In the genomic region with DNA sequence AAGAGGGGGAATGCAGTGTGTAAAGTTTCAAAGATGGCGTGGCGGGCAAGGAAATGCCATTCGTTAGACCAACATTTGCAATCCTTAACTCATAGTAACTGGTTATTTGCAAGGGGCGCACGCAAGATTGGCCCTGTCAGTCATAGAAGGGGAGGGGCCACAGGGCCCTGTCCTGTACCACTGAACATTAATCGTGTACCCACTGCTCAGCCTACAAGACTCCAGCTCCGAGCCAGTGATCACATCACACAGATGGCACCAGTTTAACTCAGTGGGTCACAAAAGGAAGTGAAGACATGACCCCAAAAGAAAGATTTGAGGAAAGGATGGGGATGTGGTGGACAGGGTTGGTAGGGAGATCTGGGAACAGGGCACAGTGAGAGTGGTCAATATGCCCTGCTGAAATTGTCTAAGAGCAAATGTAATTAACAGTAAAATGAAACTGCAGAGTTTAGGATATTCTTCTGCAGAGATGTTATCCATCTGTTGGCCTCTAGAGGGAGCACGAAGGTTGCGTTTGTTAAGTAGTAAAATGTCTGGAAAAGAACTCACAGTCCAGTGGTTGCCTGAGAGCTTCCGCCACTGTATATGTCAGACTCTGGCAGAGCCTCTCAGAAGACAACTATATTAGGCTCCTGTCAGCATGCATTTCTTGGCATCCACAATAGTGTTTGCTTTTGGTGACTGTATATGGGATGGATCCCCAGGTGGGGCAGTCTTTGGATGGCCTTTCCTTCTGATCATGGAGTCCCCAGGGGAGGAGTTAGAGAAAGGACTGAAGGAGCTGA, we compare ENCODE assay signal across 8 mouse cellular contexts. TPM values are rescaled to one million over a fixed set of nuclear protein-coding genes. Genes with fewer than 3 reads are reported as not detected.
DNase-seq lines count a peak whose midpoint lies in the region; ATAC-seq and TF ChIP-seq lines count a peak whose summit lies in the region.

No protein-coding gene starts in this region.

- H3K27me3 ChIP-seq in kidney, postnatal 0 days (ENCODE audit: insufficient read depth, low read length) = no peaks in the 10 kb centered on the region
- H3K27me3 ChIP-seq in stomach, embryonic 16.5 days (ENCODE audit: control insufficient read depth, insufficient read depth, low read length) = no peaks in the 10 kb centered on the region

- TF ChIP-seq CTCF in kidney, postnatal 0 days (IDR thresholded peaks at IDR 0.05; ENCODE audit: low read depth) = peak; percentile 88

- no peaks in the 10 kb centered on the region for H3K36me3 ChIP-seq in kidney, postnatal 0 days (ENCODE audit: insufficient read depth, low read length)
- no peaks in the 10 kb centered on the region for H3K36me3 ChIP-seq in stomach, embryonic 16.5 days (ENCODE audit: control insufficient read depth, insufficient read depth, low read length)

- no peak overlapping the region for H3K27ac ChIP-seq in kidney, postnatal 0 days
- peak overlapping the region; percentile 35; the same call in 1 of the 2 replicates for H3K27ac ChIP-seq in stomach, embryonic 16.5 days (ENCODE audit: low read length)

- H3K4me3 ChIP-seq in kidney, postnatal 0 days (replicated peaks; ENCODE audit: low read depth, low read length) = no peak overlapping the region
- H3K4me3 ChIP-seq in stomach, embryonic 16.5 days (replicated peaks; ENCODE audit: low read length) = no peak overlapping the region

- peak; percentile 77 for ATAC-seq in granulocyte monocyte progenitor cell, adult 5-6 weeks (replicated peaks; ENCODE audit: poor library complexity, severe bottlenecking)
- ATAC-seq in kidney, postnatal 0 days (replicated peaks; ENCODE audit: low FRiP score, low read depth) = peak; percentile 49
- peak; percentile 88 for ATAC-seq in megakaryocyte progenitor cell, adult 5-6 weeks (replicated peaks; ENCODE audit: poor library complexity)
- ATAC-seq in stomach, embryonic 16.5 days (ENCODE audit: insufficient read depth, low FRiP score) = peak; percentile 75; the same call in 1 of the 2 replicates

- 57% methylated on average over 10 of the region's 10 CpGs for WGBS in kidney, postnatal 0 days
- WGBS in stomach, embryonic 16.5 days = 56% methylated on average over 10 of the region's 10 CpGs

- H3K9ac ChIP-seq in kidney, postnatal 0 days (ENCODE audit: low read depth, low read length) = no peak overlapping the region
- no peak overlapping the region for H3K9ac ChIP-seq in stomach, embryonic 16.5 days (ENCODE audit: low read length)

- no peaks in the 10 kb centered on the region for H3K9me3 ChIP-seq in kidney, postnatal 0 days (replicated peaks; ENCODE audit: low read length)
- H3K9me3 ChIP-seq in stomach, embryonic 16.5 days (replicated peaks; ENCODE audit: control insufficient read depth, low read length) = 0 out of 2 replicates have a peak, but pooled peaks cover 3% of the 10 kb centered on the region

- no peaks in the 10 kb centered on the region for H3K4me1 ChIP-seq in kidney, postnatal 0 days (replicated peaks; ENCODE audit: insufficient read depth, low read length)
- H3K4me1 ChIP-seq in stomach, embryonic 16.5 days (ENCODE audit: control insufficient read depth, insufficient read depth, low read length) = 0 out of 2 replicates have a peak, but pooled peaks cover 3% of the 10 kb centered on the region

- DNase-seq in kidney, adult 18-20 months = peak; percentile 29
- no peak for DNase-seq in kidney, adult 11 months
- peak; percentile 73 for DNase-seq in MN1 (ENCODE audit: low spot score)
- peak; percentile 20 to 50 for DNase-seq in cerebellum, postnatal 36 days
- peak; percentile 92 for DNase-seq in kidney, postnatal 0 days (ENCODE audit: low spot score)

- H3K4me2 ChIP-seq in kidney, postnatal 0 days (ENCODE audit: low read length) = no peak overlapping the region
- H3K4me2 ChIP-seq in stomach, embryonic 16.5 days (ENCODE audit: low read depth, low read length) = no peak overlapping the region

RNA-seq across cellular contexts. Expression of gene Tmx1, which starts 41.8 kb away (rescaled TPM):
- total RNA-seq in granulocyte monocyte progenitor cell, adult 5-6 weeks (2014; fragmentation: Nextera tagmentation) = 40.2 and 49.4 TPM in 2 replicates
- 92.6 and 103 TPM in 2 replicates for total RNA-seq in granulocyte monocyte progenitor cell, adult 5-6 weeks (2017)
- polyA plus RNA-seq in kidney, postnatal 0 days (2015; fragmentation: Nextera tagmentation; extraction: Ambion mirVana) = 93.4 and 108 TPM in 2 replicates
- total RNA-seq in megakaryocyte progenitor cell, adult 5-6 weeks (2015) = 50.8 and 58.2 TPM in 2 replicates
- 88.4 and 101 TPM in 2 replicates for total RNA-seq in megakaryocyte progenitor cell, adult 5-6 weeks (2017)
- polyA plus RNA-seq in stomach, embryonic 16.5 days (2015; fragmentation: Nextera tagmentation; extraction: Ambion mirVana) = 122 and 123 TPM in 2 replicates
